Mouse (Mus musculus) E14TG2a.4 (cell line): ENCODE measurements at regions not wholly inside any gene's neighbourhood (a gene's known extent, or its start where the extent isn't known, plus 50 kb on each side); places are given as distances from the start of the nearest gene placed in this dataset.

Source experiments
- H3K27me3 ChIP-seq: 2 replicates; pipeline ENCODE4 v1.6.1; 2014; ENCODE audit warnings: low read length, control low read depth; ENCODE audit not compliant: insufficient read depth
- H3K36me3 ChIP-seq: 2 replicates; pipeline ENCODE4 v1.6.1; 2014; ENCODE audit warnings: low read length, control low read depth; ENCODE audit not compliant: insufficient read depth
- H3K4me1 ChIP-seq: replicated peaks from 2 replicates; pipeline ENCODE4 v1.6.1; 2014; ENCODE audit warnings: low read depth, low read length, control low read depth
- H3K4me3 ChIP-seq: replicated peaks from 2 replicates; pipeline ENCODE4 v1.5.1; 2014; ENCODE audit warnings: mild to moderate bottlenecking, low read length
- H3K9me3 ChIP-seq: 2 replicates; pipeline ENCODE4 v1.6.1; 2014; ENCODE audit warnings: low read length, control low read depth
- CTCF ChIP-seq: conservative IDR thresholded peaks from 2 replicates; pipeline ENCODE4 v1.5.1; 2014; ENCODE audit warnings: low read length
- NANOG ChIP-seq: IDR thresholded peaks from 2 replicates; pipeline ENCODE4 v1.6.1; 2014; ENCODE audit warnings: borderline replicate concordance, low read length, mixed read lengths
- POU5F1 ChIP-seq: IDR thresholded peaks from 2 replicates; pipeline ENCODE4 v1.6.1; 2014; ENCODE audit warnings: low read length, borderline replicate concordance

GRCm38 (mm10) chr2:50805645-50806044 lies 343.3 kb downstream of the Rnd3 start:
- Histone ChIP-seq H3K27me3 (no peaks in the 10 kb centered on the region), H3K4me1 (no peaks in the 10 kb centered on the region), H3K9me3 (no peaks in the 10 kb centered on the region), H3K36me3 (no peaks in the 10 kb centered on the region), H3K4me3 (no peak overlapping the region)
- no peak for TF ChIP-seq POU5F1

GRCm38 (mm10) chr2:50796087-50796486 lies 352.8 kb downstream of the Rnd3 start:
- no peaks in the 10 kb centered on the region for H3K27me3 ChIP-seq
- H3K4me1 ChIP-seq = no peaks in the 10 kb centered on the region
- peaks cover 50% of the 10 kb centered on the region for H3K9me3 ChIP-seq
- H3K36me3 ChIP-seq = no peaks in the 10 kb centered on the region
- no peak for TF ChIP-seq CTCF
- no peak for TF ChIP-seq NANOG
- no peak for TF ChIP-seq POU5F1
- no peak overlapping the region for H3K4me3 ChIP-seq

- no peak overlapping the region for H3K4me3 ChIP-seq
- no peaks in the 10 kb centered on the region for H3K27me3 ChIP-seq
- no peaks in the 10 kb centered on the region for H3K4me1 ChIP-seq
- peaks cover 41% of the 10 kb centered on the region for H3K9me3 ChIP-seq
- no peak for TF ChIP-seq NANOG
- TF ChIP-seq POU5F1 = no peak
- TF ChIP-seq CTCF = no peak
- no peaks in the 10 kb centered on the region for H3K36me3 ChIP-seq
Measured at GRCm38 (mm10) chr2:50793616-50794015, 355.3 kb downstream of the Rnd3 start.

- no peaks in the 10 kb centered on the region for H3K4me1 ChIP-seq
- no peak for TF ChIP-seq CTCF
- TF ChIP-seq POU5F1 = no peak
- no peak for TF ChIP-seq NANOG
- peaks cover 36% of the 10 kb centered on the region for H3K9me3 ChIP-seq
- H3K36me3 ChIP-seq = no peaks in the 10 kb centered on the region
- no peak overlapping the region for H3K4me3 ChIP-seq
- H3K27me3 ChIP-seq = no peaks in the 10 kb centered on the region
Measured at GRCm38 (mm10) chr2:50793067-50793466, 355.8 kb downstream of the Rnd3 start.

GRCm38 (mm10) chr2:50789051-50789651 lies 359.8 kb downstream of the Rnd3 start:
- Histone ChIP-seq H3K4me1 (no peaks in the 10 kb centered on the region), H3K27me3 (no peaks in the 10 kb centered on the region), H3K36me3 (no peaks in the 10 kb centered on the region), H3K9me3 (peaks cover 13% of the 10 kb centered on the region), H3K4me3 (no peak overlapping the region)
- TF ChIP-seq POU5F1 (no peak), NANOG (no peak), CTCF (no peak)

GRCm38 (mm10) chr2:50772101-50772500 lies 376.8 kb downstream of the Rnd3 start:
- Histone ChIP-seq H3K4me3 (no peak overlapping the region), H3K27me3 (no peaks in the 10 kb centered on the region), H3K36me3 (no peaks in the 10 kb centered on the region), H3K9me3 (no peaks in the 10 kb centered on the region), H3K4me1 (no peaks in the 10 kb centered on the region)
- TF ChIP-seq NANOG = no peak
- TF ChIP-seq CTCF = no peak
- TF ChIP-seq POU5F1 = no peak

GRCm38 (mm10) chr2:50759016-50759415 lies 389.9 kb downstream of the Rnd3 start:
- no peaks in the 10 kb centered on the region for H3K9me3 ChIP-seq
- no peak for TF ChIP-seq POU5F1
- no peak for TF ChIP-seq NANOG
- TF ChIP-seq CTCF = no peak
- H3K4me3 ChIP-seq = no peak overlapping the region
- no peaks in the 10 kb centered on the region for H3K27me3 ChIP-seq
- H3K36me3 ChIP-seq = no peaks in the 10 kb centered on the region
- H3K4me1 ChIP-seq = peaks cover 14% of the 10 kb centered on the region

- H3K4me3 ChIP-seq = no peak overlapping the region
- H3K9me3 ChIP-seq = no peaks in the 10 kb centered on the region
- no peak for TF ChIP-seq POU5F1
- TF ChIP-seq NANOG = no peak
- no peak for TF ChIP-seq CTCF
- H3K36me3 ChIP-seq = no peaks in the 10 kb centered on the region
- H3K27me3 ChIP-seq = no peaks in the 10 kb centered on the region
- H3K4me1 ChIP-seq = peaks cover 14% of the 10 kb centered on the region
Measured at GRCm38 (mm10) chr2:50757837-50758541, 390.9 kb downstream of the Rnd3 start.
